Mouse (Mus musculus): Measurements from ENCODE around the gene Sox10.

DNA sequence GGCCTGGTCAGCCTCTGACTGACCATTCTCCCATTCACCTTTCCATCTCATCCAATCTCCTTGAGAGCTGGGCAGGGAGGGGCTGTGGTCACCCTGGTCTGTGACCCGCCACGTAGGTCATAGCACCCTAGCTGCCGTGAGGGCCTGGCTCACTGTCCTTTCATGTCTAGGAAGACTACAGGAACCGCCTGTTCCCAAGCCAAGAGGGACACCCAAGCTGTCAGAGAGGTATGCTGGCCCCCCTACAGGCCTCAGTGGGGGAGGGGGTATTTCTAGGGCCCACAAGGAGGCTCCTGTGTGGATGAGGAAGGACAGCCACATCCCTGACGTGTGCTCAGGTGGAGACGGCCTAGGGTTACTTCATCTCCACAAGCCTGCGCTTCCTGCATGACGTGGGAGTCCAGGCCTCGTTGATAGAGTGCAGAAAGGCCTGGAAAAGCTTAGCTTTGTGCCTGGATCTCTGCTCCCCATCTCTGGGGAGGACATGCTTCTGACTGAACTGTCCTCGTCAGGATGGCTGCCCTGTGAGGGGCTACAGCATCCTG lies 40.6 kb downstream of the Sox10 start:
- no peak for TF ChIP-seq CTCF (IDR thresholded peaks at IDR 0.05; ENCODE audit: low read depth, low read length)
- TF ChIP-seq POLR2A (IDR thresholded peaks at IDR 0.05; ENCODE audit: borderline replicate concordance, low read depth, low read length) = no peak
